Mouse (Mus musculus) liver, embryonic 13.5 days (tissue): Measurements from ENCODE around the gene Ttc30b. TPM values are rescaled to one million over a fixed set of nuclear protein-coding genes. Genes with fewer than 3 reads are reported as not detected.

ENCODE experiments used
- ATAC-seq: fragments of 200-750 bp; cut with Nextera tagmentation; 2 replicates; pipeline ENCODE4 v1.8.0; 2017; ENCODE audit warnings: low read depth, mild to moderate bottlenecking, moderate number of reproducible peaks, moderate library complexity
- DNase-seq: peaks from one replicate; pipeline ENCODE4 v3.0.0; 2022
- H3K27ac ChIP-seq: fragments of 300-500 bp; sonication (generic); 2 replicates; pipeline ENCODE4 v1.5.1; 2015; ENCODE audit warnings: moderate library complexity, mild to moderate bottlenecking, inconsistent platforms
- H3K27me3 ChIP-seq: fragments of 300-500 bp; sonication (generic); 2 replicates; pipeline ENCODE4 v1.6.1; 2015; ENCODE audit warnings: mild to moderate bottlenecking, inconsistent platforms
- H3K36me3 ChIP-seq: fragments of 300-500 bp; sonication (generic); 2 replicates; pipeline ENCODE4 v1.6.1; 2015; ENCODE audit warnings: mild to moderate bottlenecking, inconsistent platforms
- H3K4me1 ChIP-seq: fragments of 300-500 bp; sonication (generic); replicated peaks from 2 replicates; pipeline ENCODE4 v1.6.1; 2015; ENCODE audit warnings: inconsistent platforms
- H3K4me2 ChIP-seq: fragments of 300-500 bp; sonication (generic); 2 replicates; pipeline ENCODE4 v1.6.1; 2015; ENCODE audit warnings: inconsistent platforms, mild to moderate bottlenecking, moderate library complexity
- H3K4me3 ChIP-seq: fragments of 300-500 bp; sonication (generic); replicated peaks from 2 replicates; pipeline ENCODE4 v1.5.1; 2015; ENCODE audit warnings: mild to moderate bottlenecking, inconsistent platforms
- H3K9ac ChIP-seq: fragments of 300-500 bp; sonication (generic); 2 replicates; pipeline ENCODE4 v1.6.1; 2015; ENCODE audit warnings: mild to moderate bottlenecking, inconsistent platforms
- H3K9me3 ChIP-seq: fragments of 300-500 bp; sonication (generic); replicated peaks from 2 replicates; pipeline ENCODE4 v1.6.1; 2016; ENCODE audit warnings: inconsistent platforms
- WGBS: fragments of 180-500 bp; shearing (Covaris S2); methylation state at CpG from one replicate; pipeline ENCODE4 v1.1.7; 2015; ENCODE audit not compliant: insufficient replicate concordance; 5-methylcytosine and 5-hydroxymethylcytosine counted together
- polyA plus RNA-seq: library from polyadenylated mRNA; unstranded; fragments of >200 nt; fragmentation: Nextera tagmentation; extraction: Ambion mirVana; gene quantifications from 2 replicates; pipeline ENCODE4 v1.2.1, GENCODE M21; 2015

Gene Ttc30b
- polyA plus RNA-seq, 1 experiment from 2014 or later = 1.2 TPM

DNA sequence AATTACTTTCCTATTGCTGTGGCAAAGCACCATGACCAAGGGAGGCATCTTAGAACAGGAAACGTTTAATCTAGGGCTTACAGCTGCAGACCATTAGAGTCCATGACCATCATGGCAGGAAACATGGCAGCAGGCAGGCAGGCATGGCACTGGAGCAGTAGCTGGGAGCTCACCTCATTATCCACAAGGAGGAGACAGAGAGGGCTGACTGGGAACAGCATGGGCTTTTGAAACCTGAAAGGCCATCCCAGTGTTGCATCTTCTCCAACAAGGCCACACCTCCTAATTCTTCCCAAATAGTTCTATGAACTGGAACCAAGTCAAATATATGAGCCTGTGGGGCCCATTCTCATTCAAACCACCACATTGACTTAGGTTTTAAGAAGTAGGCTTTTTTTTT lies 38.1 kb downstream of the Ttc30b start:
- no peaks in the 10 kb centered on the region for H3K9me3 ChIP-seq
- no peak overlapping the region for H3K4me3 ChIP-seq
- no peak overlapping the region for H3K27ac ChIP-seq
- no peak for DNase-seq
- no peak overlapping the region for H3K9ac ChIP-seq
- H3K36me3 ChIP-seq = peaks cover 29% of the 10 kb centered on the region
- ATAC-seq = no peak
- no peaks in the 10 kb centered on the region for H3K27me3 ChIP-seq
- no peak overlapping the region for H3K4me2 ChIP-seq
- 67% methylated on average over 1 of the region's 1 CpGs for WGBS
- H3K4me1 ChIP-seq = no peaks in the 10 kb centered on the region

DNA sequence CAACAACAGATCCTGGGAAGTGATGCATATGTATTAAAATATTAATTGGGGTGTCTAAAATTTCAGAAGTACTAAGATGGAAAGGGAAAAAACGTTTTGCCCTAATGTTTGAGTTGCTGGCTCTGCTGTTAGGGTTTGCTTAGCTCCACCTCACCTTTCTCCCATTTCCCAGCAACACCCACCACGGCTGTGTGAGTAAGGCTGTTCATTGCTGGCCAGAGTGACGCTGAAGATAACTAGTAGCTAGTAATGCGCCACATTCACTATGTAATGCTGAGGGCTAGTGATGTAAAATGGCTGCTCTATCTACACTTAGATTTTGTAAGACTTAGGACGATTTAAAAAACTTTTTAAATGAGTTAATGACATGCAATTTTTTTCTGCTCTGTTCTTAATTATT lies 42.7 kb downstream of the Ttc30b start:
- 79% methylated on average over 5 of the region's 5 CpGs for WGBS

DNA sequence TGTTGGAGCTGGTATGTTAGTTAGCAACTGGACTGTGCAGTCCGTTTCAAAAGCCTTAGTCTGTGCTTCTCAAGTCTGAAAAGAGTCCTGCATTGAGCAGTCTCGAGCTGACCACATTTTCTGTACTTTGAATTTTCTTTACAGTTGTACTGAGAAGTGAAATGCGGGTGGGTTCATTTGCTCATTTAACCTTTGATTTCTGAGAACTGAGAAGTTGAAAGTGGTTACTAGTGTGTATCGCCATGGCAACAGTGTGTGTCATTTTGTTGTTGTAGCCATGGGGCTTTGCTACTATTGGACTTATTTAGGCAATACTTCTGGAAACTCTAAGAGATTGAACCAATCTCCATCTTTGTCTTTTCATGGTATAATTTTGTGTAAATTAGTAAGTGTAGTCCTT lies 46.4 kb downstream of the Ttc30b start:
- Histone ChIP-seq H3K9ac (no peak overlapping the region), H3K4me1 (no peaks in the 10 kb centered on the region), H3K9me3 (no peaks in the 10 kb centered on the region), H3K27ac (no peak overlapping the region), H3K4me3 (no peak overlapping the region), H3K27me3 (no peaks in the 10 kb centered on the region), H3K36me3 (peaks cover 12% of the 10 kb centered on the region), H3K4me2 (no peak overlapping the region)
- WGBS = 72% methylated on average over 4 of the region's 4 CpGs
- no peak for DNase-seq
- no peak for ATAC-seq

More for the DNA sequence above, 42.7 kb downstream of the Ttc30b start:
- DNase-seq (no peak), ATAC-seq (no peak)
- Histone ChIP-seq H3K27ac (no peak overlapping the region), H3K4me1 (no peaks in the 10 kb centered on the region), H3K36me3 (peaks cover 18% of the 10 kb centered on the region), H3K27me3 (no peaks in the 10 kb centered on the region), H3K4me2 (no peak overlapping the region), H3K9me3 (no peaks in the 10 kb centered on the region), H3K9ac (no peak overlapping the region), H3K4me3 (no peak overlapping the region)

Other genes with a start within 250 kb of the Ttc30b start
- 44.6 and 54.3 TPM in 2 replicates for gene Nfe2l2, start 233.9 kb downstream of the Ttc30b start, polyA plus RNA-seq
- 14.3 and 18.2 TPM in 2 replicates for gene Agps, start 106.4 kb downstream of the Ttc30b start, polyA plus RNA-seq
- gene Ttc30a2, start 39.6 kb upstream of the Ttc30b start, polyA plus RNA-seq = 0.06 and 0.09 TPM in 2 replicates
- gene Ttc30a1, start 43.4 kb upstream of the Ttc30b start, polyA plus RNA-seq = 1.4 and 1.6 TPM in 2 replicates